Mouse (Mus musculus) macrophage (primary cell): ENCODE data around the gene Mrm2. TPM values are rescaled to one million over a fixed set of nuclear protein-coding genes. Genes with fewer than 3 reads are reported as not detected.
"Not testable (repeated sequence)": the region's sequence is repeated elsewhere in the genome, so short reads cannot be mapped to it uniquely, and the experiment has no call there.

Experiments used
- H3K27ac ChIP-seq: fragments of 350-480 bp; formaldehyde crosslinking; 2 replicates; pipeline ENCODE4 v1.9.0; 2021
- H3K36me3 ChIP-seq: fragments of 350-480 bp; formaldehyde crosslinking; 2 replicates; pipeline ENCODE4 v1.9.0; 2021; ENCODE audit errors: inconsistent target
- H3K4me3 ChIP-seq: fragments of 350-480 bp; formaldehyde crosslinking; 2 replicates; pipeline ENCODE4 v1.9.0; 2021; ENCODE audit errors: inconsistent target
- H3K79me2 ChIP-seq: fragments of 350-480 bp; formaldehyde crosslinking; 2 replicates; pipeline ENCODE4 v1.9.0; 2021; ENCODE audit errors: inconsistent target
- WGBS: methylation state at CpG from one replicate; pipeline ENCODE4 v1.1.7; 2026; ENCODE audit warnings: inconsistent platforms; ENCODE audit not compliant: missing documents; 5-methylcytosine and 5-hydroxymethylcytosine counted together
- polyA plus RNA-seq: library from polyadenylated mRNA; stranded (reverse); fragments of 250-400 nt; gene quantifications from 3 replicates; pipeline ENCODE4 v1.2.4, GENCODE M21; 2018; ENCODE audit warnings: inconsistent platforms
- total RNA-seq, 78 experiments: library from RNA; depleted of rRNA; stranded (reverse); fragments of 250-400 nt; gene quantifications; 1 replicate in 9 of 78; 2 replicates in 24 of 78; 3 replicates in 43 of 78; 4 replicates in 2 of 78; pipeline ENCODE4 v1.2.4; 2018; ENCODE audit warnings: inconsistent platforms in 56 of 78

Mrm2 gene
- 100 to 1,000 TPM in 1 of 26 experiments, 10 to 100 TPM in 20, 1 to 10 TPM in 5; 4.4 to 121 (median 14.7) TPM for total RNA-seq (2018; cell fraction: chromatin; rRNA removed)
- 1 to 10 TPM in 25 of 26 experiments, under 1 TPM in 1; 0.71 to 7.8 (median 5.9) TPM for total RNA-seq (2018; cell fraction: cytosol; rRNA removed)
- total RNA-seq (2018; cell fraction: nucleus; rRNA removed) = 10 to 100 TPM in 16 of 26 experiments, 1 to 10 TPM in 10; 5.8 to 79.6 (median 11.5) TPM
- polyA plus RNA-seq = 7.2 to 10.1 TPM (median 8.1 TPM) in 3 replicates

DNA sequence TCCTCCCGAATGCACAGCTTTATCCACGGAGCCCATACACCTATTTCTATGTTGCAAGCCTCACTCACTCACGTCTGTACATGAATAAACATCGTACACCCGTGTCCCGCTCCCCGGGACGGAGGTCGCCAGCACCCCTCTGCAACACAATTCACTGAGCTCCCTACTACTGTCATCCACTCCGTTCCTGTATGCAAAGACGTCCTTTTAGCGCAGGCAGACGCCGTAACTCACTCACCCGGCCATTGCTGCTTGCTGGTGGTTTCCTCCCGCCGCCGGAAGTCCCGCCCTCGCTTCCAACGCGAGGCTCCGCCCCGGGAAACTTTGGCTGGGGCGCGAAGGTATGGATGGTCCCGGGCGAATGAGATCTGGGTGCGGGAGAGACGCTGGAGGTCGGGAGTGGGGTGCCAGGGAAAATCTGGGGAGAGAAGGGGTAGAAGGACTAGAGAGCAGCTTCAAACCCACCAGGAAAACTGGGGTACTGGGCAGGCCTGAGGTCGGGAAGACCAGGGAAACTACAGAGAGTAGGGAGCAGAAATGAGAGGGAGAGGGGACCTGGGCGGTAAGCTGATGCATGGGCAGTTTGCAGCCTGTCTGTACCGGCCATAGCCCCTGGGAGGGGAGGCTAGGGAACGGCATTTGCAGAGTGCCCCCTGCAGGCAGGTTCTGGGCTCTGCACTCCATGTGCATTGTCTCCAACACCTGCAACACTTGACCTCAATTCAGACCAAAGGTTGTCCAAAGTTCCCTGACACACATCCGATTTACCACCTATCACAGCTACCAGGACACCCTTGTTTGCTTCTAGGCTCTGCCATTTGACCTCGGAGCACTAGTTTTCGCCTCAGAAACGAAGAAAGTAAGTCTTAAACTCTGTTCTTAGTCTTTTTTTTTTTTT lies at the start of gene Mrm2:
TSS of gene Mrm2 (minus strand) at position 284 of the 898 bp plus-strand sequence.
- Histone ChIP-seq H3K79me2 (peaks cover under 1% of the 10 kb centered on the region; the same call in 1 of the 2 replicates), H3K4me3 (peak within 1 kb of the TSS; percentile 78), H3K27ac (peak within 1 kb of the TSS; percentile 67), H3K36me3 (peaks cover 7% of the 10 kb centered on the region; the same call in 1 of the 2 replicates)
- WGBS = 2% methylated on average over 39 of the region's 39 CpGs

DNA sequence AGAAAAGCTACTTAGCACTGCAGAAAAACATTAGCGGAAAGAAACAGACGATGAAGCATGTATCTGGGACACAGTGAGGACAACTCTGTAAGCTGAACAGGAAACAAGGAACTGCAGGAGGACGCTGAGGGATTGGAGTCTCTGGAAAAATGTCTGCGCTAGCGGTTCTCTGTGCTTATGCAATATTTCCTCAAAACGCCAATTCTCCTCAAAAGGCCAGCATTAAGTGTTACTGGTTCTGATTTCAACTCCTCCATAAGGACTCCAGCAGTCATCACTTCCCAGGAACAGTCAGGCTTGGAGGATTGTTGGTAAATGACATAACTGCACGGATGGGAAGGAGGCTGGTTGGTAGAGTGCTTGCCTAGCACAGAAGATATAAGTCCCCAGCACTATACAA lies 49.5 kb upstream of the Mrm2 start:
- Histone ChIP-seq H3K79me2 (peaks cover 100% of the 10 kb centered on the region), H3K4me3 (no peak overlapping the region), H3K27ac (peak overlapping the region; percentile 85), H3K36me3 (no peaks in the 10 kb centered on the region)
- 36% methylated on average over 7 of the region's 7 CpGs for WGBS

DNA sequence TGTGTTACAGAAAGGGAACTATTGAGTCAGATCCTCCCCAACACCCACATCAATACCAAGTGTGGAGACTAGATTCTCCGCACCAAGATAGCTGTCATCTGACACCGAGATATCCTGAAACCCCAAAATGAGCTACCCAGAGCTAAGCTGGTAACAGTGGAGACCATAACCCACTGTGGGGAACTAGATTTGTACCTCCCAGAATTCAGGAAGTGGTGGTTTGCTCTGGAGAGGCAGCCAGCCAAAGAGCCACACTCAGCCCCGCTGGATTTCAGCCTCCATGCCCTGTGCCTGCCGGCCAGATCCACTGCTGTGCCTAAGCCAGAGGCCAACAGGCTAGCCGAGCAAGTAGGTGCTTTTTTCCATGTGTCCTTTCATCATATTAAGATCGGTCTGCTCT lies 47.6 kb upstream of the Mrm2 start:
- Histone ChIP-seq H3K4me3 (no peak overlapping the region), H3K36me3 (no peaks in the 10 kb centered on the region), H3K27ac (peak overlapping the region; percentile 85), H3K79me2 (peaks cover 100% of the 10 kb centered on the region)
- WGBS = 5% methylated on average over 6 of the region's 6 CpGs

DNA sequence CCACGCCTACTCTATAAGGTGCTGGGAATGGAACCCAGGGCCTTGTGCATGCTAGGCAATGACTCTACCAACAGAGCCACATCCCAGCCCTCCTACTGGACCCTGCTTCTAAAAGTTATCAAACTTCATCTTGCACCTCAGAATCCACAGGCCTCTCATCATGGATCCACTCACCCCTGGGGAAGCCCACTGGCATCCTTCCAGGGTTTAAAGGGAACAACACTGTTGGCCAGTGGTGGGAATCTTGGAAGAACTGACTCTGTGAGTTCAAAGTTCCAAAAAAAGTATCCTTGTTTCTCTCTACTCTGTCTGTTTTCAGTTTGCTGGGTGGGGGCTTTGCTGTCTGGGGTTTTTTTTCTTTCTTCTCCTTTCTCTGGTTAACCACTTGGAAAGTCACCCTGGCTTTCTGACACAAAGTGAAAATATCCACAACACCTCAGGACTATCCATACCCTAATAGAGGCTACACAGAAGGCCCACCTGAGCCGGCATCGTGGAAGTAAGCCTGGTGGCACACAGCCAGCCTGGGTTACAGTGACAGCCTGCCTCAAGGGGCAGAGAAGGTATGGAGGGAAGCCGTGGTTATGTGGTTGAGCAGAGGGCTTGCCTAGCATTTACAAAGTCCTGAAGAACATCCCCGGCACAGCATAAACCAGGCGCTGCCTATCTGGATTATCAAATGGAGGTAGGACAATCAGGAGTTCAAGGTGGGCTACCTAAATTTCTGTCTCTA lies 46.6 kb upstream of the Mrm2 start:
- WGBS = 44% methylated on average over 6 of the region's 6 CpGs
- Histone ChIP-seq H3K79me2 (peaks cover 100% of the 10 kb centered on the region), H3K27ac (peak overlapping the region; percentile 85), H3K4me3 (no peak overlapping the region), H3K36me3 (no peaks in the 10 kb centered on the region)

DNA sequence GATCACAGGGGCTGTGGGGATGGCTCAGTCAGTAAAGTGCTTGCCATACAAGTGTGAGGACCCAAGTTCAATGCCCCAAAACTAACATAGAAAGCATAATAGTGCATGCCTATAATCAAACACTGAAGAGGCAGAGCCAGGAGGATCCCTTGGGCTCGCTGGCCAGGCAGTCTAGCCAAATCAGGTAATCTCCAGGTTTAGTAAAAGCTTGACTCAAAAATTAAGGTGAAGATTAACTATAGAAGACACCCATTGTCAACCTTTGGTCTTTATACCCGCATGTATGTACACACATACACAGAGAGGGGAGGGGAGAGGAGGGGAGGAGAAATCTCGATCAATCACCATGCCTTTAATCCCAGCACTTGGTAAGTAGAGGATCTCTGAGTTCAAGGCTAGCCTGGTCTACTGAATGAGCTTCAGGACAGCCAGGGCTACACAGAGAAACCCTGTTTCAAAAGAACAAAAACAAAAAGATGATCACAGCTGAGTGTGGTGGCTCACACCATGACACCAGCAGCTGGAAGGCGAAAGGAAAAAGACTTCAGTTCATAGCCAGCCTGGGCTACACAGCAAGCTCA lies 43.6 kb upstream of the Mrm2 start:
- Histone ChIP-seq H3K4me3 (no peak overlapping the region), H3K27ac (no peak overlapping the region), H3K79me2 (peaks cover 100% of the 10 kb centered on the region), H3K36me3 (no peaks in the 10 kb centered on the region)
- 100% methylated on average over 3 of the region's 4 CpGs for WGBS

DNA sequence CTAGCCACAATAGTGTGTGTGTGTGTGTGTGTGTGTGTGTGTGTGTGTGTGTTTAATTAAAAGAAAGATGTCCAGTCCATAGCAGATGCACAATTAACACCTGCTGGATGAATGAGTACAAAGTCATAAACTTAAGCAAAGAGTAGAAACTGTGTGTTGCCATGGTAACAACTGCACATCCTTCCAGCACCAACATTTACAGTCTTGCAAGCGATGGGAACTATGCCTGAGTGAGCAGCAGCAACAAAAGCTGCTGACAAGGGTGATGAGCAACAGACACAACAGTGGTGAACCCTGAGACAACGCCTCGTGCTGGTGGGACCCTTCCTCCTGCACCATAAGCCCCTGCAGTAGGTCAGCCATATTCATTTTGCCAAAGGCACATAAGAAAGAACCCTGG lies 42.5 kb upstream of the Mrm2 start:
- H3K79me2 ChIP-seq = peaks cover 100% of the 10 kb centered on the region
- H3K36me3 ChIP-seq = no peaks in the 10 kb centered on the region
- no peak overlapping the region for H3K27ac ChIP-seq
- 100% methylated on average over 3 of the region's 3 CpGs for WGBS
- H3K4me3 ChIP-seq = no peak overlapping the region

DNA sequence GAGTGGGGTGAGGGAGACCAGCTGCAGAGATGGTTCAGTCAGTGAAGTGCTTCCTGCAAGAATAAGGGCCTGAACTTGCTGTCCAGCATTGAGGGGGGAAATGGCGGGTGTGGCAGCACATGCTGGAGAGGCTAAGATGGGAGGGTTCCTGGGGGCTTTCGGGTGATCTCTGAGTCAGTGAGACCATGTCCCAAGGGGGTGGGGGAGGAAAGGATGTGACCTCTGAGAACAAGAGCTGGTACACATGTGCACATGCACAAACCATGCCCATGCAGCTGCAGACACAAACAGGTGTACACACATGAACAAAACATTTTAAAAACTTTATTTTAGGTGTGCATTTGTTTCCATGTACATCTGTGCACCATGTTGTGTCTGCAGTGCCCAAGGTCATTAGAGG lies 42.0 kb upstream of the Mrm2 start:
- no peak overlapping the region for H3K27ac ChIP-seq
- H3K79me2 ChIP-seq = peaks cover 100% of the 10 kb centered on the region
- WGBS = 93% methylated on average over 2 of the region's 2 CpGs
- no peak overlapping the region for H3K4me3 ChIP-seq
- H3K36me3 ChIP-seq = no peaks in the 10 kb centered on the region

DNA sequence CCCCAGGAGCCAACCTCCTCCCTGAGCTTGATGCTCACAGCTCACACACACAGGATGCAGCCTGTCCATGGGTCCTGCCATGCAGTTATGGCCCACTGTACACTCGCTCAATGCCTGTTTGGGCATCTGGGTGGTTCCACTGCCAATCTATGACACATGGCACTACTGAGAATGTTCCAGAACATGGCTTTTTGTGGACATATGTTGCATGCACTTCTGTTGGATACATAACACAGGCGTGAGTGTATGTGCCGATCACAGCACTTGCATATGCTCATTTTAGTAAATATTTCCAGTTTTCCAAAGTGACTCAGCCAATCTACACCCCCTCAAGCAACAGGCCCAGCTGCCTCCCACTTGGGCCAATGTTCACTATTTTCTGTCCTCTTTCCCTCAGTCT lies 40.0 kb upstream of the Mrm2 start:
- H3K36me3 ChIP-seq = peaks cover 4% of the 10 kb centered on the region
- peak overlapping the region; percentile 51 for H3K27ac ChIP-seq
- no peak overlapping the region for H3K4me3 ChIP-seq
- WGBS = 98% methylated on average over 3 of the region's 3 CpGs
- H3K79me2 ChIP-seq = peaks cover 100% of the 10 kb centered on the region

DNA sequence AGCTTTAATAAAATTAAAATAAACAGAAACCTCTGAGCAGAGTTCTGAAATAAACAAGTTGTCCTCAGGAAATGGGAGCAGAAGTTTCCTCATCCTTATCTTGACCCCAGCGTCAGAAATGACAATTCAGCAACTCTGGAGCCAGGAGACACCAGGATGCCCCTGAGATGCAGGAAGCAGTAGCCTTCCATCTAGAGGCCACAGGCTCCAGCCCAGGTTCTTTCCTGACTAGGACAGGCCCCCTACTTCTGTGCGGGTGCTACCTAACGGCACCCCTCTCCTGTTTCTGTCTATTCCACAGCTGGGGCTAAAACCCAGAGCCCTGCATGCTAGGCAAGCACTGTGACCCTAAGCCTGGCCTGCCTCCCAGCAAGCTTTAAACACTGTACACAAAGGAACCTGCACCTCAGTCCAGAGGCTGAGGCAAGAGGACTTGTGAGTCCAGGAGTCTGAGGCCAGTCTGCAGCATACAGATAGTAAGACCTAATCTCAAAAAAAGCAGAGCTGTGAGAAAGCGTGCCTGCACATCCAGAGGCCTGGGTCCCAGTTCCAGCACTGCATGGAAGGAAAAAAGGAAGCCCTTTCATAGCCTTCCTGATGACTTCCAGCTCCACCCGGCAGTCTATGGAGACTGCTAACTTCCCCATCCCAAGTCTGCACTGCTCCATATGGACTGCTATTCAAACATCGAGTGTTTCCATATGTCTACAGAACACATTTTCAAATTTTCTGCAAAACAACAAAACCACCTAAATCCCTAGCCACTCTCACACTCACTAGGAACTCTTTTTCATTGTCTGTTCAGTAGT lies 39.0 kb upstream of the Mrm2 start:
- WGBS = 67% methylated on average over 6 of the region's 6 CpGs
- Histone ChIP-seq H3K36me3 (peaks cover 14% of the 10 kb centered on the region), H3K79me2 (peaks cover 100% of the 10 kb centered on the region), H3K4me3 (no peak overlapping the region), H3K27ac (peak overlapping the region; percentile 51)

DNA sequence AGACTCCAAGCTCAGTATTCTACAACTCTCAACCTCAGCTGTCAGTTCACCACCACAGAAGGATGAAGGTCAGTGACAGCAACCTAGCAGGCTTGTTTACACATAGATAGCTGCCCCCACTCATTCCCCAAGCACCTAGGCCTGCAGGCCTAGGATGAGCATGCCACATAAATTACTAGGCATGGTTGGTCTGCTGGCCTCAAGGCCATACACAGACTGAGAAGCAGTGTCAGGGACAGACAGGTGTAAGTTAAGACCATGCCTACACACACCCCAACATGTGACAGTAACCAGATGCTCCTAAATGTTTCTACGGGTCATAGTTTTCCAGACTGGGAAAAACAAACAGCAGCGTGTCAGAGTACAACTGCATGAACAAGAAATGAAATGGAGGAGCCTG lies 37.8 kb upstream of the Mrm2 start:
- no peak overlapping the region for H3K4me3 ChIP-seq
- peaks cover 100% of the 10 kb centered on the region for H3K79me2 ChIP-seq
- H3K27ac ChIP-seq = 0 out of 2 replicates have a peak overlapping the region, but pooled peaks have one; percentile 4
- WGBS = 100% methylated on average over 2 of the region's 2 CpGs
- H3K36me3 ChIP-seq = peaks cover 23% of the 10 kb centered on the region

DNA sequence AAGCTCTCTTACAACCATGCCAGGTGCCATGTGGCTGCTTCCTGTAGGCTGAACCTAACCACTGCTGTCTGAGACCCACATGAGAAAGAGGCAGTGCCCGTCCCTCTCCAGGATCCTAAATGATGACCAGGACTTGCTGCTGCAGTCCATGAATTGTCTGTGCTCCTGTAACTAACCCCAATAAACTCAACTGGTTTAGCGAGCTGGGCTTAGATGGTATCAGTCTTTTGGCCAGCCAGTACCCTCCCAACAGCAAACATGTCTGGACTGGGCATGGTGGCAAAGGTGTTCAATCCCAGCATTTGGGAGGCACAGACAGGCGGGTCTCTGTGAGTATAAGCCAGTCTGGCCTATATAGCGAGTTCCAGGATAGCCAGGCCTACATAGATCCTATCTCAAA lies 37.2 kb upstream of the Mrm2 start:
- Histone ChIP-seq H3K36me3 (peaks cover 28% of the 10 kb centered on the region), H3K27ac (no peak overlapping the region), H3K4me3 (no peak overlapping the region), H3K79me2 (peaks cover 100% of the 10 kb centered on the region)
- whole genome bisulfite sequencing = 92% methylated on average over 4 of the region's 4 CpGs

DNA sequence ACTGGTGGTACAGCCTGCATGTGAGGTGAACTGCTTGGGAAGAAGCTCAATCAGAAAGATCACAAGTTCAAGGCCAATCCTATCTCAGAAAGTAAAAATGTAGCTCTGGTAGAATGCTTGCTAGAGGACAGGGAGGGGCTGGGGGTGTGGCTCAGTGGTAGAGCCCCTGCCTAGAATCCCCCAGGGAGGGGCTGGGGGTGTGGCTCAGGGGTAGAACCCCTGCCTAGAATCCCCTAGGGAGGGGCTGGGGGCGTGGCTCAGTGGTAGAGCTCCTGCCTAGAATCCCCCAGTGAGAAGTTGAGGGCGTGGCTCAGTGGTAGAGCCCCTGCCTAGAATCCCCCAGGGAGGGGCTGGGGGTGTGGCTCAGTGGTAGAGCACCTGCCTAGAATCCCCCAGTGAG lies 36.4 kb upstream of the Mrm2 start:
- WGBS = 83% methylated on average over 2 of the region's 2 CpGs
- H3K4me3 ChIP-seq, H3K27ac ChIP-seq: not testable (repeated sequence)
- H3K79me2 ChIP-seq = peaks cover 100% of the 10 kb centered on the region
- H3K36me3 ChIP-seq = peaks cover 36% of the 10 kb centered on the region

DNA sequence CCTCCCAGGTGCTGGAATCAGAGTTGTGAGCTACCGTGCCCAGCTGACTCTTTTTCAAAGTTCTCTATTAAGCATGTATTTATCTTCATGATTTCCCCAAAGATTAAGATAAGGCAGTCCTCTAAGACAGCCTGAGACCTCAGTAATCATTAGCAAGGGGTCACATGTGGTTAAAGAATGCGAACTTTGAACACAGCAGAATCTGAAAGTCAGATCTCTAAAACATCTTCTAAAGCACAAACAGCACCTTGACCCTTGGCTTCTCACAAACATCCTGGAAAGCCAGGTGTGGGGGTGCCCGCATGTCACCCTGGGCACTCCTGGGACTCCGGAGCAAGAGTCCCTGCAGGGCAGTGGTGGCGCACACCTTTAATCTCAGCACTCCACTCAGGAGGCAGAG lies 32.7 kb upstream of the Mrm2 start:
- H3K4me3 ChIP-seq = no peak overlapping the region
- WGBS = 97% methylated on average over 5 of the region's 5 CpGs
- peaks cover 100% of the 10 kb centered on the region for H3K79me2 ChIP-seq
- peaks cover 65% of the 10 kb centered on the region for H3K36me3 ChIP-seq
- no peak overlapping the region for H3K27ac ChIP-seq
